Mouse (Mus musculus) brain, embryonic 18.5 days (tissue): ENCODE measurements at regions not wholly inside any gene's neighbourhood (a gene's known extent, or its start where the extent isn't known, plus 50 kb on each side); places are given as distances from the start of the nearest gene placed in this dataset.
"Not testable (repeated sequence)": the region's sequence is repeated elsewhere in the genome, so short reads cannot be mapped to it uniquely, and the experiment has no call there.

Source experiments
- DNase-seq: peaks from one replicate; pipeline ENCODE4 v3.0.0-alpha.2; 2012; ENCODE audit warnings: low read depth, low spot score

DNA sequence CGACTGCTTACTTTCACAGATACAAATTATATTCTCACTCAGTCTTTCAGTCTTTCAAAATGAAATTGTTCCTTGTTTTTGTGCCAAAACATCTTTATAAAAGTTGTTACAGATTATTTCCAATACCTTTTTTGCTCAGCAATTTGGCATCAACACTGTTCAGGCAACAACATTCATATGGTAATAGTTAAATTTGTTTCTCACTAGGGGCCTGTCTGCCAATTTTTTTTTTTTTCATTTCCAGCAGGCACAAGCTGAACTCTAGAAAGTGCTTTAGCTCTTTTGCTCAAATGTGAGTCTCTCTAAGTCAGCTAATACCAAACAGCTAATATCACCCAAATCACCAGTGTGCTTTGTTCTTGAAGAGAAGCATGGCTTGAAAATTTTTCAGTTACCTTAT, 199.4 kb downstream of the Antxr2 start:
- DNase-seq: no peak

GRCm38 (mm10) chr5:97817485-97817884, 213.4 kb downstream of the Antxr2 start:
- no peak for DNase-seq

- no peak for DNase-seq
Measured at GRCm38 (mm10) chr5:97815357-97815756, 215.5 kb downstream of the Antxr2 start.

DNA sequence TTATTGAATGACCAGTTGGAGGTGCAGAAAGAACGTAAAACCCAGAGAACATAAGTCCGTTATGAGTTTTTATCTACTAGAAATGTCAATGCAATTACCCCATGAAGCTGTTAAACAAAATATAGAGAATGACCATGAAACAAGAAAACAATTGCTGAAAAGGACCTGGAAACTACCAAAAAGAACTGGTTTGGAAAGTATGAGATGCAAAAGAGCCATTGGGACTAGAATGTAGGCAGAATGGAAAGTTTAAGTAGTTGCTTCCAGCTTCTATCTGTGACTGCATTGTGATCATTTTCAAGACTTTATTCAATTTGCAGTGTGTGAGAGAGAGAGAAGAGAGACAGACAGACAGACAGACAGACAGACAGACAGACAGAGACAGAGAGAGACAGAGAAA, 216.1 kb downstream of the Antxr2 start:
- no peak for DNase-seq

DNA sequence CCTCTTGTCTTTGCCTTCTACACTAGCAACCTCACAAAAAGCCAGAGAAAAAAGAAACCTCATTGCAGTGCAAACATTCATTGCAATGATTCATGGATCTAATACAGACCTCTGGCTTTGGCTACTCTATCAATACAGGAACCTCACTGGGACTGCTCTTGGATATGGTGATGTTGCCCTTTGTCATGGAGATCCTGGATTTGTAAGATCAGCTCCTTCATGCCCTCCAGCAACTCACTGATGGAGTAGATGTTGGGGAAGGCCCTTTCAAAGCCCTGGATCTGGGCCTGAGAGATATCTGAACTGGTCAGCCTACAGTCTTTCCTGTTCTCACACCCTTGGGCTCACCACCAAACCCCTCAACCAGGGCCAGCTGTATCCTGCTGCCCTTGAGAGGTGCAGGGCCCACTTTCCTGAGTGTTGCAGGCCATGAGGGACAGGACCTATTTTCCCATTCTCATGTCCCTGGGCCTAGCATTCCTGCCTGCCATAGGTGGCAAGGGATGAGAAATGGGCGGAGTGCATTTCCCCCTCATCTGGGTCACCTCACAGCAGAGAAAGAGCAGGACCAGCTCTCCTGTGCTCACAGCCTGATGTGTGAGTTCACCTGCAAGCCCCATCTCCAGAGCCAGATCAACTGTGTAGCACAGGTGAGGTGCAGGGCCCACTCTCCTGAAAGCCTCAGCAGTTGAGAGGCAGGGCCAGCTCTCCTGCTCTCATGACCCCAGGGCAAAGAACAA, 218.1 kb downstream of the Antxr2 start:
- no peak for DNase-seq

DNA sequence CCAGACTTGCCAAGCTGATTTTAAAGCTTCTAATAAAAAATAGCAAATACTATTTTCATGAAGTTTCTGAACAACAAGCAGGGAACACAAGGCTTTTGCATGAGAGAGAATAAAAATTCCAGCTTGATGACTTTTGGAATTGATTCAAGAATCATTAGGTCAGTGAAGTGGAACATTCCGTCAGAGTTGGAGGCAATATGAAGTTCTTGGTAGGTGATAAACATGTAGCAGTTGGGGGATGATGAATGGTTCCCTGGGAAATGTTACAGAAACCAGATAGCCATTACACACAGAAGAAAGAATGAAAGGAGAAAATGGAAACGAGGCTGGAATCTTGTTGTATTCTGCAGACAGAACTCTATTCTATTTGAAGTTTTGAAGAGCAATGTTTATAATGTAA, 221.8 kb downstream of the Antxr2 start:
- DNase-seq: no peak

DNA sequence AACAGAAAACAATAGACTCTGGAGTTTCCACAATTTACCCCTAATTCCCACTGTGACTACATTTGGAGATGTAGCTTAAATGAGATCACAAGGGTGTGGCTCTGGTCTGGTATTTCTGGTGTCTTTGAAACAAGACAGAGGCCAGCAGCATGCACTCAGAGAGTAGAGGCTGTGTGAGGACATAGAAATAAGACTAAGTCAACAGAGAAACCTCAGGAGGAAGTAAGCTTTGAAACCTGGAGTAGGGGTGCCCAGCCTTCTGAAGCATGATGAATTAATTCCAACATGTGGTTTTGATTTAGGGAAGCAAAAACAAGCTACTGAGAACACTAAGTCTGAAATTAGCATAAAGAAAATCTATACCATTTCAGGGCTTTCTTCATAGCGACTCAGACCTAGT, 223.7 kb downstream of the Antxr2 start:
- no peak for DNase-seq

- DNase-seq: no peak
Measured at GRCm38 (mm10) chr5:97806754-97807153, 224.1 kb downstream of the Antxr2 start.

DNA sequence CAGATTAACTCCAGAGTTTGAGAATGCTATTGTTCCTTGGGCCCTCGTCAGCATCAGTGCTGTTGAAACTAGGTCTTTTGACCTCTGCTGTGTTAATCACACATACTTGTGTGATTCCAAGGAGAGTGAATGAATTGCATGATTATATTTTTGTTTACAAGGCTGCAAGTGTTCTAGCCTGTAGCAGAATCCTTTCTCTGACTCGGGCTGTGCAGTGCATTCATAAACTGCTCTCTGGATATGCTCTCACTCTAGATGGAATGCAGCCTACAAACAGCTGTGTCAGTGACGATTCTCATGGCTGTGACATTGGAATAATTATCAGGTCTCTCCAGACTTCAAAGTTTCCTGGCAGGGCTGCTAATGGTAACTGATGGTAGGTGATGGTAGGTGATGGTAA, 230.8 kb downstream of the Antxr2 start:
- no peak for DNase-seq

DNA sequence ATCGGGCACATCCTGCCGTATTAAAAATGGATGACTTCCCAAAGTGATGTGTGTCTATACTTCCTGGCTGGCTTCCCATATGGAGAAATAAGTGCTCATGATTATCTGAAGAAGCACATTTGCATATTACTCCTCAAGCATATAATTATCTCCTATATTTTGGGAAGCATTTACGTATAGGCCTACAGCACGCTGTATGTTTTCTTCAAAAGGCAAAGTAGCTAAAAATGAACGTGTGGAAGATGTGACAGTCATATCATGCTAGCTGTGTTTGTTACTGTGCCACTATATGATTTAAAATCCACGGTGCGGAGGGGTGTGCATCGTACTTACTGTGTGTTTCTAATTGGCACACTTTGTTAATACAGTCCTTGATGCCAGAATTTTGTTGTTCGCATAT, 242.7 kb downstream of the Antxr2 start:
- no peak for DNase-seq

DNA sequence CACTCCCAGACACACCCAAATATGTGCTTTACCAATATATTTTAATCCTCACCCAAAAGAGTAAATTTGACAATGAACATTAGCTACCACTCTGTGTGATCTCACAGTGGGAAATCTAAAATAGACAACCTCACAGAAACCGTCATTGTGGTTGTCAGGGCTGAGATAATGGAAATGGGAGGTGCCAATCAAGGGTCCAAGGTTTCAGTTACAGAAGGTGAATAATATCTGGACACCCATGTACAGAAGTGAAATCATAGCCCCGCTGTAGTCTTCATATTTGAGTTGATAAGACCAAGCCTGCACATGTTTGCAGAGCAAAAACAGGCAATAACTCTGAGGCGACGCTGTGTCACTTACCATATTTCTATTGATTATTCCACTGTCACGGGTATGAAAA, 243.8 kb downstream of the Antxr2 start:
- no peak for DNase-seq

DNA sequence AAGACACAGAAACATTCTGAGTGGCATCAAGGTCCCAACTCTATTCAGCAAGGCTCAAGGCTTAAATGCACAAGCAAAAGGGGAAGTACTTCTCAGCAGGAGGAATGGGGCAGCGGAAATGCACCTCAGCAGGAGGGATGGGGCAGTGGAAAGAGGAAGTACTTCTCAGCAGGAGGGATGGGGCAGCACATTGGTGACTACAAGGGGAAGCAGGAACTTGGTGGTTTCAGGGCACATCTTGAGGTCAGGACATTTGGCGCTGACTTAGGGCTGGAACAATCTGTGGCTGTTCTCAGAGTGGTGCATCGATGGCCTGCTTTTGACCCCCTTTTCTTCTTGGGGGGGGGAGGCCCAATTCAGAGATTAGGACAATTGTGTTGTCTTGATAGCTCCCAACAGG, 255.7 kb downstream of the Antxr2 start:
- not testable (repeated sequence) for DNase-seq

GRCm38 (mm10) chr5:97773451-97773850, 257.4 kb downstream of the Antxr2 start:
- not testable (repeated sequence) for DNase-seq

DNA sequence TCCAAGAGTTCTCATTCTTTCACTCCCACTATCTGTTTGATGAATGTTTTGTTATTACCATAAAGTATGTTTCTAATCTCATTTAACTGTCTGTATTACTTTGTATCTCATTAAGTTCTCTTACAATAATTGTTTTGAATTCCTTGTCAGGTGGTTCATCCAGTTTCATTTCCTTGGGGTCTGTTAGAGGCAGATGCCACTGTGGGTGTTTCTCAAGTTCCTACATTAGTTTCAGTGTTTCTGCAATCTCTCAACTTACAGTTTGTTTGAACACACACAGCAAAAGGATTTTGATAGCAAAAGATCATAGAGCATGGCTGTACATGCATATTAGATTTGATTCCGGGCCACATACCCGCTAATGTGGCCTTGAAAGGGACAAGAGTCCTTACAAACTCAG, 280.5 kb upstream of the Gk2 start:
- DNase-seq: no peak

GRCm38 (mm10) chr5:97730920-97731319, 274.1 kb upstream of the Gk2 start:
- no peak for DNase-seq

- DNase-seq: not testable (repeated sequence)
Measured at GRCm38 (mm10) chr5:97719364-97719763, 262.5 kb upstream of the Gk2 start.

DNA sequence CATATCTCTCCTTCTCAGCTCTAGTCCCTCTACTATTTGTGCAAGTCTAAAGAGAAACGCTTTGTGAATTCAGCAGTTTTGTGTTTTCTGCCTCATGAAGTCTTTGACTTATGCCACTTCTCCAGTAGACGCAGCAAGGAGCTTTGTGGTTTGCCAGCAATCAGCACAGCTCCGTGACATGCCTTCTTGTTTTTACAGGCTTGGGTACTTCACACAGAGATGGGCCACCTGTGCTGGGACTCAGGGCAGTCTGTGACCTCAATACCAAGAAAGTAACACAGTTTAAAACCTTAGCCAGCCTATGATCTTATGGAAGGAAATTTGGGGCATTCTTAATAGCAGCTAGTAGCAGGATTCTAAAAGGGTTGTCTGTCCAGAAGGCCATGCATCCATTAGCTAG, 248.4 kb upstream of the Gk2 start:
- no peak for DNase-seq

GRCm38 (mm10) chr5:97700507-97700906, 243.7 kb upstream of the Gk2 start:
- peak; percentile 12 for DNase-seq

DNA sequence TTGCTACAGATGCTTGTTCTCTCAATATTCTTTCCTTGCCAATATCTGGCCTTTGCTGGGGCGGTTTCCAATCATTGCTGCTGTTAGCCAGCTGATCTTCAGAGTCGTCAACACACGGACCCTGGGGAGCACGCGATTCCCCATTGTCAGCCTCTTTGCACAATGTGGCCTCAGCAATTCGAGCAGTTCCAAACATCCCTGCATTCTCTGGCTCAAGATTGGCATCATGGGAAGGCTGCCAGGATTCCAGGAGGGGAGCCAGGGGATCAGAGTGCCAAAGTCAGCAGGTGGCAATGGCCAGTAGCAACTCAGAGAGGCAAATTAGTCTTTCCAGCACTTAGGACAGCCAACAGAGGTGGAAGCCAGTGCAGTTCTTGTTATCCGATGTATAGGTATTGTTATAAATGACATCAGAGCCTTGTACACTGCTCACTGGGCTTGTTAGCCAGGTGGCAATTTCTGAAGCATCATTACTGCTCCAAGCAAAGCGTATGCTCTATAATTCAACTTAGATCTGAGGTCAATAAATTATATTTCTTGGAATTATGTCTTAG, 240.8 kb upstream of the Gk2 start:
- DNase-seq: peak; percentile 8

- DNase-seq: no peak
Measured at GRCm38 (mm10) chr5:97693333-97693940, 236.6 kb upstream of the Gk2 start.

DNA sequence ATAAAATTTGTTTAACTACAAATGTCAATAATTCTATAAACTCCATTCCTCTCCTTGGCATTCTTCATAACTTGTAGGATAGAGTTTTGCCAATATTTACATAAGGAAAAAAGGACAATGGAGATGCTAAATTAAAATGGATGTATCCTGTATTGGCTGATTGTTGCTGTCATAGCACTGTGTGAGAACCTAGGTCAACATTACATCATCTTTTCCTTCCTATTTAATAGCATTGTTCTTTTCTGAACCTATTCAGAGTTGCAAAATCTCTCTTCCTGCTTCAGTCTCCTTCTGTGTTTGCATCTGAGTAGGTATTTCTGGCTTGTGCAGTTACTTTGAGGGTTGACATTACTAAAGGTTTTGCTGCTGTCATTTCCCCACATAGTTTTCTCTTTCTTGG, 228.6 kb upstream of the Gk2 start:
- DNase-seq: no peak

- DNase-seq: no peak
Measured at GRCm38 (mm10) chr5:97684592-97685258, 227.9 kb upstream of the Gk2 start.

GRCm38 (mm10) chr5:97669726-97670125, 212.9 kb upstream of the Gk2 start:
- DNase-seq: no peak
